Mouse (Mus musculus) kidney, adult 9 months (tissue): ENCODE results near the gene Ckap4.
"Not testable (repeated sequence)": the region's sequence is repeated elsewhere in the genome, so short reads cannot be mapped to it uniquely, and the experiment has no call there.

Source experiments
- DNase-seq: peaks from one replicate; pipeline ENCODE4 v3.0.0; 2022

Gene Ckap4

DNA sequence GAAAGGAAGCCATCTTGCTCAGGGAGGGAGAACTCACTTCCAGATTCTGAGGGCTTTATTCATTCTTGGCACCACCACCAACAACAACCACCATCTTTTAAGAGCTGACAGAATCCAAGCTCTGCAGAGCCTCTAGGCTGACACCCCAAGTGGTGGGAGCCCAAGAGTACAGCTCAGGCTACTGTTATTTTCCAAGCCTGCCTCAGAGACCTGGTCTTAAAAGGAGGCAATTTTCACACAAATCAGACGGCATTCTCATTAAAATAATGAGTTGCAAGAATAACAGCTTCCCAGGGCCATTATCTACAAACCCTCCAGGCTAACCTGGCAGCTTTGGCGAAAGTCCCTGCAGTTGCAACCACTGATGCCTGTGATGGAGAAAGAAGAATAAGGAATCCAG lies 37.1 kb downstream of the Ckap4 start:
- no peak for DNase-seq

DNA sequence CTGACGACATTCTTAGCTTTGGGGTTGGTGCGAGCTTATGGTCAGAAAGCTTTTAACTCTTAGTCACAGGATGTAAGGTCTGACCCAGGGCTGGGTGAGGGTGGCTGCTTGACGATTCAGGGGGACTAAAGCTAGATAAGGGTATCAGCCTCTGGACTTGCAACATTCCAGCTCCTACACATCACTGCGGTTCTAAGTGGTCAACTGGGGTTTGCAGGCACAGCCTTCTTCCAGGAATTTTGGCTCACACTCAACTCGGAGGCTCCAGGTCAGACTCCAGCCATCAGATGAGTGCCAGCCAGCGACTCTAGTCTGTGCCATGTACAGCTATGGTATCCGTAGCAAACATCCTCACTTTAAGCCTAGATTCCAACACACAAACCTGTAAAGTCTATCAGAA lies 39.4 kb downstream of the Ckap4 start:
- DNase-seq, result no peak

- no peak for DNase-seq
Measured at GRCm38 (mm10) chr10:84490115-84490514, 43.7 kb downstream of the Ckap4 start.

DNA sequence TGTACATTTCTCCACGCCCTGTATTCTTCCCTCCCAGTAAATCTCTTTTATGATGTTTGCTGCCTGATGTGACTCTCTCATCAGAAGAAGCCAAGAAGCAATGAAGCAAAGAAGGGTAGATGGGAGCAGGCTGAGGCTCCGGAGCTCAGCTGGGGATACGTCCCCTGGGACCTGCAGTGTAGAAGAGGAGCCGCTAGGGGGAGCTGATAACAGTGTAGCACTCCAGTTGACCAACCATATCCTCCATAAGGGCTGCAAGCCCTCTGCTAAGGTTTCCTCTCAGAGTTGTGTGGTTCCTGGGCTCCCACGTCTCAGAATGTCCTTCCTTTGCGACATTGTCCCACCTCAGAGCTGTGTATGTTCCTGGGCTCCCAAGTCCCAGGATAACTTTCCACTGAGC lies 45.5 kb downstream of the Ckap4 start:
- peak; percentile 75 for DNase-seq

DNA sequence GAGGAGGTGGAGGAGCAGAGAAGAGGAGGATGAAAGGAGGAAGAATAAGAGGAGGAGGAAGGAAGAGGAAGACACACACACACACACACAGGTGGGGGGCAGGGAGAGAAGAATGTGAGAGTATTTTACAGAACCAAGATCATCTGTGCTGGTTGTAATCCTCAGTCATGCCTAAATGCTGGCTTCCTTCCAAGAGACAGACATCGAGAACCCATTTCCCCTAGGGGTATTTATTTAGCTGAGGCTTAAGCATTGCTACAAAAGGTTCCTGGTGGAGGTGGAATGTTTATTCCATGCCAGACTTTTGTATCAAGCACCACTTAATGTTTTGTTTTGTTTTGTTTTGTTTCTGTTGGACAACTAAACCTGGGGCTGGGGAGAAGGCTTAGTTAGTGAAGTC lies 49.2 kb downstream of the Ckap4 start:
- no peak for DNase-seq

DNA sequence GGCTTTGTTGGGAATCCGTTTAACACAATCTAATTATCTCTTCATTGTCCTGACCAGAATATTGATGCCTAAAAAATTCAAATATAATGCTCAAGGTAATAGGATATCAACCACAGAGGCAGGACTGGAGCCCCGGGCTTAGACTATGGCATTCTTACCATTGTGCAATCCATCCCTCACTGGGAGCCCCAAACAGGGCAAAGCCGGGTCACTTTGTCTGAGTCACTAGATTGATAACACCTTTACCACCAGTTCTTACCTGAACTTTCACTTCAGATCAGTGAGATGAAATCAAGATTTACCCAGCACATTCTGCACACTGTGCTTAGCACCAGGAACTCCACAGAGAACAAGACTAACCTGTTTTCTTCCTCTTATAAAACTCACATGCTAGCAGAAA lies 50.3 kb downstream of the Ckap4 start:
- DNase-seq, result no peak

GRCm38 (mm10) chr10:84483069-84483468 lies 50.8 kb downstream of the Ckap4 start:
- DNase-seq, result no peak

- not testable (repeated sequence) for DNase-seq
Measured at GRCm38 (mm10) chr10:84482418-84482817, 51.4 kb downstream of the Ckap4 start.

- peak; percentile 57 for DNase-seq
Measured at GRCm38 (mm10) chr10:84481327-84481671, 52.6 kb downstream of the Ckap4 start.

- peak; percentile 63 for DNase-seq
Measured at GRCm38 (mm10) chr10:84480667-84481326, 53.1 kb downstream of the Ckap4 start.

DNA sequence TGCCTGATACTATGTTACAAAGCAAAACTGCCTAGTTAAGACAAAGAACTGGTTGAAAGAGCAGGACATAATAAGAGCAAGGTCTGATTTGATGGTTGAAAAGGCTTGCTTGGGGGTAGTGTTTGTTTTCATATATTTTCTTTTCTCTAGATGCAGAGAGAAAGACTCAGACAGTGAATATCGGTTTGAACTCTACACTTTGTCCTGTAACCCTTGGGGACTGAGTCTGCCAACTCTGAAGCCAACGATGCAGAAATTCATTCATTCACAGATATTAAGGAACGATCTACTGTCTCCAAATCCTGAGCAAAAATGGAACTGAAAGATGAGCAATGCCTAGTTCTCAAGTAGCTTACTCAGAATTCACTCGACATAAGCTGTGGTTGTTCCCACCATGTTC lies 53.7 kb downstream of the Ckap4 start:
- peak; percentile 68 for DNase-seq

- no peak for DNase-seq
Measured at GRCm38 (mm10) chr10:84477613-84478076, 56.2 kb downstream of the Ckap4 start.

- no peak for DNase-seq
Measured at GRCm38 (mm10) chr10:84477045-84477612, 56.7 kb downstream of the Ckap4 start.
